Mouse (Mus musculus) stomach, embryonic 15.5 days (tissue): ENCODE data around the gene Serbp1. TPM values are rescaled to one million over a fixed set of nuclear protein-coding genes. Genes with fewer than 3 reads are reported as not detected.

Source experiments
- ATAC-seq: fragments of 200-750 bp; cut with Nextera tagmentation; 2 replicates; pipeline ENCODE4 v1.8.0; 2017; ENCODE audit warnings: low read depth, moderate number of reproducible peaks, moderate TSS enrichment; ENCODE audit not compliant: insufficient read depth, low FRiP score
- H3K27ac ChIP-seq: fragments of 300-500 bp; sonication (generic); 2 replicates; pipeline ENCODE4 v1.5.1; 2015; ENCODE audit warnings: mild to moderate bottlenecking, inconsistent platforms
- H3K27me3 ChIP-seq: fragments of 300-500 bp; sonication (generic); replicated peaks from 2 replicates; pipeline ENCODE4 v1.6.1; 2015; ENCODE audit warnings: inconsistent platforms
- H3K36me3 ChIP-seq: fragments of 300-500 bp; sonication (generic); 2 replicates; pipeline ENCODE4 v1.6.1; 2015; ENCODE audit warnings: inconsistent platforms
- H3K4me1 ChIP-seq: fragments of 300-500 bp; sonication (generic); 2 replicates; pipeline ENCODE4 v1.6.1; 2015; ENCODE audit warnings: inconsistent platforms
- H3K4me2 ChIP-seq: fragments of 300-500 bp; sonication (generic); 2 replicates; pipeline ENCODE4 v1.6.1; 2015; ENCODE audit warnings: mild to moderate bottlenecking, inconsistent platforms
- H3K4me3 ChIP-seq: fragments of 300-500 bp; sonication (generic); replicated peaks from 2 replicates; pipeline ENCODE4 v1.5.1; 2015; ENCODE audit warnings: inconsistent platforms
- H3K9ac ChIP-seq: fragments of 300-500 bp; sonication (generic); 2 replicates; pipeline ENCODE4 v1.6.1; 2015; ENCODE audit warnings: inconsistent platforms
- H3K9me3 ChIP-seq: fragments of 300-500 bp; sonication (generic); 2 replicates; pipeline ENCODE4 v1.6.1; 2016; ENCODE audit warnings: inconsistent platforms
- WGBS: fragments of 180-500 bp; shearing (Covaris S2); methylation state at CpG from one replicate; pipeline ENCODE4 v1.1.7; 2015; 5-methylcytosine and 5-hydroxymethylcytosine counted together
- polyA plus RNA-seq: library from polyadenylated mRNA; unstranded; fragments of >200 nt; fragmentation: Nextera tagmentation; extraction: Ambion mirVana; gene quantifications from 2 replicates; pipeline ENCODE4 v1.2.1, GENCODE M21; 2015

Gene Serbp1
- polyA plus RNA-seq, 1 experiment from 2014 or later, result 408 TPM

DNA sequence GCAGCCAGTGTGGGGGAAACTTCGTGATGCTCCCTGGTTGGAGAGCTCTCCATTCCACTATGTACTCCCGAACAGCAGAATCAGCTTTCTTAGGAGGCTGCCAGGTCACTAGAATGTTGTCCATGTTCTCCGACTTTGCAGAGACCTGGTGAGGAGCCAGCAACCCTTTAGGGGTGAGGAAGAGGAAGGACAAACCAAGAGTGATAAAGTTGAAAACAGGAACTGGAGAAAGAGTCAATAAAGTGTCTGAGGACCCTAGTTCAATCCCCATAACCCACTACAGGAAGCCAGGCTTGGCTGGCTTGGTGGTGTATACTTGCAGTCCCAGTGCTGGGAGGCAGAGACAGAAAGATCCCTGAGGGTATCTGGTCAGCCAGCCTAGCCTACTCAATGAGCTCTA is 71.0 kb downstream of the Serbp1 start:
- Histone ChIP-seq H3K9me3 (no peaks in the 10 kb centered on the region), H3K4me1 (no peaks in the 10 kb centered on the region), H3K4me3 (no peak overlapping the region), H3K27me3 (no peaks in the 10 kb centered on the region), H3K36me3 (no peaks in the 10 kb centered on the region), H3K9ac (no peak overlapping the region), H3K27ac (no peak overlapping the region), H3K4me2 (no peak overlapping the region)
- WGBS, result 78% methylated on average over 3 of the region's 3 CpGs
- ATAC-seq, result no peak

DNA sequence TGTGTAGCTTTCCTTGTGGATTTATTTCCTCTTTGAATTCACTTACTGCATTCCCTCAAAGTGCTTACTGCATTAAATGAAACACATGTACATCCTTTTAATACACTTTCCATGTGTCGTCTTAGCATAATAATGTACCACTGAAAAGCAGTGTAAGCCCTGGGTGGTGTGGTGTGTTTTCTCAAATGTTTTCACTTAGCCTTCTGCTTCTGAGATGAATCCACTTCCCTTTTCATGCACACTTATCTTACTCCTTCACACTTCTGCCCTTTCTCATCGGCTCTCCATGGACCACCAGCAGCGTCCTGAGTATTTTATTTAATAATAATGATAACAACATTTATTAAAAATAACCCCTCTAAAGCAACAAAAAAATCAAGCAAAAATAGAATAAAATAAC is 71.8 kb downstream of the Serbp1 start:
- no peaks in the 10 kb centered on the region for H3K4me1 ChIP-seq
- no peak overlapping the region for H3K4me3 ChIP-seq
- H3K9me3 ChIP-seq, result no peaks in the 10 kb centered on the region
- no peaks in the 10 kb centered on the region for H3K27me3 ChIP-seq
- ATAC-seq, result no peak
- no peak overlapping the region for H3K9ac ChIP-seq
- no peak overlapping the region for H3K4me2 ChIP-seq
- 76% methylated on average over 3 of the region's 3 CpGs for WGBS
- no peaks in the 10 kb centered on the region for H3K36me3 ChIP-seq
- H3K27ac ChIP-seq, result no peak overlapping the region

DNA sequence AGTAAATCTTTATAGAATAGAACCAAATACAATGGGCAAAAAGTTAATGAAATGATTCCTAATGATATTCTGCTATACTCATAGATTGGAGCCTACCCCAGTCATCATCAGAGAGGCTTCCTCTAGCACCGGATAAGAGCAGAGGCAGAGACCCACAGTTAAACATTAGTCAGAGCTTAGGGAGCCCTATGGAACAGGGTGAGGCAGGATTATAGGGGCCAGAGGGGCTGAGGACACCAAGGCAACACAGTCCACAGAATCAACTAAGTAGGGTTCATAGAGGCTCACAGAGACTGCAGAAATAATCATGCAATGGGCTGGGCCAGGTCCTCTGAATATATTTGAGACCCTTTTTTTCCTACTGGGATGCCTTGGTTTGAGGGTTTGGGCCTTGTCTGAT is 76.7 kb downstream of the Serbp1 start:
- Histone ChIP-seq H3K36me3 (no peaks in the 10 kb centered on the region), H3K9me3 (no peaks in the 10 kb centered on the region), H3K4me3 (no peak overlapping the region), H3K9ac (no peak overlapping the region), H3K4me1 (no peaks in the 10 kb centered on the region), H3K27ac (no peak overlapping the region), H3K4me2 (no peak overlapping the region), H3K27me3 (no peaks in the 10 kb centered on the region)
- 76% methylated on average over 1 of the region's 1 CpGs for whole genome bisulfite sequencing
- ATAC-seq, result peak; percentile 63

DNA sequence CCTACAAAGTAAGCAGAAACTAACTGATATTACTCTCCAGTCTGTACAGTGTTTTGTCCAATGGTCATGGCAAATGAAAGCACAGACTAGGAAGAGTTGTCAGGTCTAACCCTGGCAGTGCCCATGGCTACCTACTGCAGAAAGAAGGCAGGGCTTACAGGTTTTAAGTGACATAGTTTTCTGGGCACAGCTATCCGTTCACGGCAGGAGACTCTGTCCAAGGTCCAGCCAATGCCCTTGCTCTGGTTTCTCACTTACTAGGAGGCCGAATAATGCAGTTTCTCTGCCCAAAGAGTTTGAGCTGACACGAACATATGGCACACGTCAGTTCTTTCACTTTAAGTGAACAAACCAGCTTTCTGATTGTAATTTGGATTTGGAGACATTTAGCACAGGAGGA is 79.1 kb downstream of the Serbp1 start:
- H3K4me1 ChIP-seq, result no peaks in the 10 kb centered on the region
- H3K27me3 ChIP-seq, result no peaks in the 10 kb centered on the region
- no peak overlapping the region for H3K4me2 ChIP-seq
- no peaks in the 10 kb centered on the region for H3K36me3 ChIP-seq
- no peak overlapping the region for H3K9ac ChIP-seq
- H3K9me3 ChIP-seq, result no peaks in the 10 kb centered on the region
- H3K27ac ChIP-seq, result no peak overlapping the region
- H3K4me3 ChIP-seq, result no peak overlapping the region
- no peak for ATAC-seq
- WGBS, result 48% methylated on average over 5 of the region's 5 CpGs

DNA sequence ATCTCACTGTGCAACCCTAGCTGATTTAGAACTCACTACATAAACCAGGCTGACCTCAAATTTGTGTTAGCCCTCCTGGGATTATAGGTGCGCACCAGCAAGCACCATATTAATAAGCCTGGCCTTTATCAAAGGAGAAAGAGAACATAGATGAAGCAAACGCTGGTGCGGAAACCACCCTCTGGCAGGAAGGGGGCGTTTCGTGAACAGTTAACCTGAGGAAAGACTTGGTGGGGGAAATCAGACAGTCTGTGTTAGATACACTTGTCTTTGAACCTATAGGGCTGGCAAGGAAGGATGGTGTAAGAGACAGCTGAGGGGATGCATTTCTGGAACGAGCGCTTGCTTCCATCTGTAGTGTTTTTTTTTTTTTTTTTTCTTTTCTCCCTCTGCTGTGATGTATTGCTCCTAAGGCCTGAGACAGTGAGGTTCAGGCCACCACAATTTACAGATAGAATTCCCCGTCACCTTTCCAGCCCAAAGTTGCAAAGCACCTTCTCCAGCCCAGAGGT is 79.9 kb downstream of the Serbp1 start:
- Histone ChIP-seq H3K36me3 (no peaks in the 10 kb centered on the region), H3K9ac (no peak overlapping the region), H3K9me3 (no peaks in the 10 kb centered on the region), H3K4me2 (no peak overlapping the region), H3K4me1 (no peaks in the 10 kb centered on the region), H3K27me3 (no peaks in the 10 kb centered on the region), H3K4me3 (no peak overlapping the region), H3K27ac (no peak overlapping the region)
- WGBS, result 78% methylated on average over 8 of the region's 8 CpGs
- no peak for ATAC-seq

DNA sequence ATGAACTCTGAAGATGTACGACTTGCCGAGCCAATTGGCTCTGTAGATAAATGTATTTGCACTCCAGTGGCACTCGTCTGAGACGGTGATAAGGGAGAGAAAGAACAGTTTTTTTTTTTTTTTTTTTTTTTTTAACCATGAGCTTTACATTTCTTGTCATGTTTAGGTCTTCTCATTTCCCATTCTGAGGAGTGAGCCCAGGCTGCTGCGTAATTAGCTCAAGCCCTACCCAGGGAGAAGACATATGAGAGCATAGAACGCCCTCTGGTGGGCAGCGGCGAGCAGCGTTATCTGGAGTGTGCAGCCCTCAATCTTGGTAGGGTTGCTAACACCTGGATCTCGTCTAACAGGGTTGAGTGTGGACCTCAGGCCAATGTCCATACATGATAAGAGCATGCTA is 80.5 kb downstream of the Serbp1 start:
- H3K27ac ChIP-seq, result no peak overlapping the region
- H3K4me1 ChIP-seq, result no peaks in the 10 kb centered on the region
- H3K27me3 ChIP-seq, result no peaks in the 10 kb centered on the region
- peak; percentile 77; the same call in 1 of the 2 replicates for ATAC-seq
- H3K9me3 ChIP-seq, result no peaks in the 10 kb centered on the region
- H3K9ac ChIP-seq, result no peak overlapping the region
- no peaks in the 10 kb centered on the region for H3K36me3 ChIP-seq
- no peak overlapping the region for H3K4me3 ChIP-seq
- no peak overlapping the region for H3K4me2 ChIP-seq
- 20% methylated on average over 10 of the region's 10 CpGs for WGBS

DNA sequence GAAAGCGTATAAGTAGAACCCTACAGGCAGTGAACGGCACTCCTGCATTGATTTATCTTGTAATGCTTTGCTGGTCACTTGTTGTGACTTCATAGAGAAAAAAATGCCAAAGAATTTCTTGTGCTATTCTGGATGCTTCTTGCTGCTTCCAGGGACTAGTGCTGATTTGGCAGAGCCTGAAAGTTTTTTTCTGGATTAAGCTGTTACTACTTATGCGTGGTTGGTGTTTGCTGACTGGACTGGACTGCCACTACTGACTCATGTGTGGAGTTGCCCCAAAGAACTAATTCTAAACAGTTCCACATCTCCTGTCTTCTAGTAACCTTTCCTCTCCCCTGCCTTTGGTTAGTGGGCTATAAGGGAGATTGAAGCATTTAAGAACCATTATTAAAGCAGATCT is 85.8 kb downstream of the Serbp1 start:
- Histone ChIP-seq H3K4me1 (no peaks in the 10 kb centered on the region), H3K9ac (no peak overlapping the region), H3K27me3 (no peaks in the 10 kb centered on the region), H3K36me3 (no peaks in the 10 kb centered on the region), H3K4me2 (no peak overlapping the region), H3K27ac (no peak overlapping the region), H3K4me3 (no peak overlapping the region), H3K9me3 (no peaks in the 10 kb centered on the region)
- 69% methylated on average over 3 of the region's 3 CpGs for WGBS
- no peak for ATAC-seq

DNA sequence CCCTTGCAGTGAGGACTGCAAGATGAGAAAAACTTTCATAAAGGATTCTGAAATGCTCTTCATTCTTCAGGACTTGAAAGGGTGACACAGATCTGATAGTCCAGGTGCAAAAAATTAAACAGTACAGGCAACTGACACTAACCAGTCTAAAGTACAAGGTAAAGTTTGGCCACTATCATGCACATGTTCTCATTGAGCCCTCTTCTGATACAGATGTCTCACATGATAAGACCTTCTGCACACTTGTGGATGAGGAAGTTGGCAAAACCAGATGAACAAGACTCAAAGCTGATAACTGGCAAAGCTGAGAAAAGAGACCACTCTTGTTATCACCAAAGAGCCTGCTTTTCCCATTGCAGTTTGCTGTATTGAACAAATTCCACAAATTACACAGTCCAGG is 100.0 kb downstream of the Serbp1 start:
- no peak; the same call in 1 of the 2 replicates for ATAC-seq
- H3K4me3 ChIP-seq, result no peak overlapping the region
- no peaks in the 10 kb centered on the region for H3K9me3 ChIP-seq
- H3K27me3 ChIP-seq, result no peaks in the 10 kb centered on the region
- no peaks in the 10 kb centered on the region for H3K36me3 ChIP-seq
- no peak overlapping the region for H3K9ac ChIP-seq
- no peak overlapping the region for H3K4me2 ChIP-seq
- H3K27ac ChIP-seq, result no peak overlapping the region
- no peaks in the 10 kb centered on the region for H3K4me1 ChIP-seq

DNA sequence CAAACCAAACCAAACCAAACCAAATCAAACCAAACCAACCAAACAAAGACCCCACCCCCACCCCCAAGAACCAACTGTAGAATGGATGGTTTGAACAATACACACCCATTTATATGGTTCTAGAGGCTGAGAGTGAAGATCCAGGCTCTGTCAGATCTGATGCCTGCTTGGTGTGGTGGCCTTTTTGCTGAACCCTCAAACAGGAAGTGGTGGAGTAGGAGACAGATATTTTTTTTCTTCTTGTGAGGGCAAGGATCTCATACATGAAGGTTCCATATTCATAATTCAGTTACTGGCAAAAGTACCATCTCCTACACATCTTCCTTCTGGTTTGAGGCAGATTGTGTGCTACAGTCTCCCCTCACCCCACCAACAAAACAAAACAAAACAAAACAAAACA is 101.5 kb downstream of the Serbp1 start:
- no peak overlapping the region for H3K9ac ChIP-seq
- H3K36me3 ChIP-seq, result no peaks in the 10 kb centered on the region
- H3K9me3 ChIP-seq, result no peaks in the 10 kb centered on the region
- no peak overlapping the region for H3K4me3 ChIP-seq
- no peak for ATAC-seq
- no peak overlapping the region for H3K27ac ChIP-seq
- H3K4me1 ChIP-seq, result no peaks in the 10 kb centered on the region
- no peaks in the 10 kb centered on the region for H3K27me3 ChIP-seq
- H3K4me2 ChIP-seq, result no peak overlapping the region

Other genes with a start within 250 kb of the Serbp1 start
- gene Gadd45a, start 200.7 kb upstream of the Serbp1 start, polyA plus RNA-seq, result 26.7 and 31.5 TPM in 2 replicates
- 0.09 and 0.18 TPM in 2 replicates for gene Il12rb2, start 138.0 kb downstream of the Serbp1 start, polyA plus RNA-seq